ENCODE assay signal across 13 mouse cellular contexts in the genomic region with DNA sequence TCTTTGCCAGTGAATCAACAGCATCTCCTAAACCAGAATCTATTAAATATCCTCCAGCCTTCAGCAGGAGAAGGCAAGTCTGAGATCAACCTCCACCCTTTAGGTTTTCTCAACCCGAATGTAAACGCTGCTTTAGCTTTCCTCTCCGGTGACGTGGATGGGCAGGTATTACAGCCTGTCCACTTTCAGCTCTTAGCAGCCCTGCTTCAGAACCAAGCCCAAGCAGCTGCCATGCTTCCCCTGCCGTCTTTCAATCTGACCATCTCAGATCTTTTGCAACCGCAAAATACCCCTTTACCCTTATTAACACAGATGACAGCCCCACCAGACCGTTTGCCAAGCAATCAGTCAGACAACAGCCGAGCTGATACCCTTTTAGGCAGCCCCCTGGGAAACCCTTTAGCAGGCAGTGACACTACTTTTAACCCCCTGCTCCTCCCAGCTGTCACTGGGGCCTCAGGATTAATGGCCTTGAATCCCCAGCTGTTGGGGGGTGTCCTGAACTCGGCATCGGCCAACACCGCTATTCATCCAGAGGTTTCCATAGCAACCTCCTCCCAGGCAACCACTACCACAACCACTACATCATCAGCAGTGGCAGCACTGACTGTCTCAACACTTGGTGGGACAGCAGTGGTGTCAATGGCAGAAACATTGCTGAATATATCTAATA.
DNase-seq lines count a peak whose midpoint lies in the region; ATAC-seq lines count a peak whose summit lies in the region.
"Had no signal": no experiment of that assay in that cellular context is flagged by ENCODE, and none has a peak within 500 bp of the region (broad histone marks: within the 10 kb centered on the region; RNA-seq: fewer than 3 reads in every experiment).

No protein-coding gene starts in this region.

- H3K4me1 ChIP-seq in embryonic facial prominence, embryonic 14.5 days (ENCODE audit: control insufficient read depth, insufficient read depth, low read length): no peaks in the 10 kb centered on the region
- H3K4me1 ChIP-seq in hindbrain, embryonic 16.5 days (ENCODE audit: control insufficient read depth, insufficient read depth, low read depth, low read length): peaks cover 4% of the 10 kb centered on the region; the same call in 1 of the 2 replicates
- H3K4me1 ChIP-seq in neural tube, embryonic 11.5 days (ENCODE audit: control insufficient read depth, insufficient read depth, low read length): peaks cover 6% of the 10 kb centered on the region

- DNase-seq in embryo, embryonic 10 days (ENCODE audit: low spot score): peak; percentile 86
- peak; percentile 67 for DNase-seq in embryonic facial prominence, embryonic 14.5 days (ENCODE audit: low spot score)
- peak; percentile 85 for DNase-seq in neural tube, embryonic 11.5 days (ENCODE audit: low spot score)
- no peak for DNase-seq in adrenal gland, adult (ENCODE audit: inconsistent age in 2 of 2, low spot score in 1 of 2)
- no peak for DNase-seq in spleen, adult 12 weeks (ENCODE audit: low spot score)
- DNase-seq in thymus, postnatal 4 days: no peak
- DNase-seq: adrenal gland, postnatal 14 days; cerebellum, postnatal 25 days; heart, postnatal 4 days; liver, postnatal 0 days had no signal

- no peak overlapping the region for H3K27ac ChIP-seq in embryonic facial prominence, embryonic 14.5 days (replicated peaks; ENCODE audit: low read depth, low read length)
- H3K27ac ChIP-seq in hindbrain, embryonic 16.5 days (ENCODE audit: low read depth, low read length): no peak overlapping the region
- 0 out of 2 replicates have a peak overlapping the region, but pooled peaks have one; percentile 42 for H3K27ac ChIP-seq in neural tube, embryonic 11.5 days (ENCODE audit: low read depth, low read length)

- H3K4me3 ChIP-seq in embryonic facial prominence, embryonic 14.5 days (ENCODE audit: low read depth, low read length): no peak overlapping the region
- H3K4me3 ChIP-seq in hindbrain, embryonic 16.5 days (ENCODE audit: low read length): no peak overlapping the region
- no peak overlapping the region for H3K4me3 ChIP-seq in neural tube, embryonic 11.5 days (ENCODE audit: low read depth, low read length)
- H3K4me3 ChIP-seq: myocyte had no signal

- WGBS in embryonic facial prominence, embryonic 14.5 days: 36% methylated on average over 11 of the region's 11 CpGs
- 14% methylated on average over 11 of the region's 11 CpGs for WGBS in hindbrain, embryonic 16.5 days
- 16% methylated on average over 11 of the region's 11 CpGs for WGBS in neural tube, embryonic 11.5 days

- no peak overlapping the region for H3K4me2 ChIP-seq in embryonic facial prominence, embryonic 14.5 days (ENCODE audit: low read depth, low read length)
- peak overlapping the region; percentile 10; the same call in 1 of the 2 replicates for H3K4me2 ChIP-seq in hindbrain, embryonic 16.5 days (ENCODE audit: low read length)
- H3K4me2 ChIP-seq in neural tube, embryonic 11.5 days (ENCODE audit: low read depth): peak overlapping the region; percentile 24

- ATAC-seq in embryonic facial prominence, embryonic 14.5 days (ENCODE audit: low read depth): peak; percentile 67; the same call in 1 of the 2 replicates
- ATAC-seq in hindbrain, embryonic 16.5 days: peak; percentile 94
- peak; percentile 96 for ATAC-seq in neural tube, embryonic 11.5 days (ENCODE audit: insufficient read depth, low FRiP score, low TSS enrichment)
- ATAC-seq: liver, postnatal 0 days had no signal

- H3K9me3 ChIP-seq in embryonic facial prominence, embryonic 14.5 days (ENCODE audit: control insufficient read depth, low read length): no peaks in the 10 kb centered on the region
- H3K9me3 ChIP-seq in hindbrain, embryonic 16.5 days (ENCODE audit: control insufficient read depth, low read length): no peaks in the 10 kb centered on the region
- H3K9me3 ChIP-seq in neural tube, embryonic 11.5 days (ENCODE audit: control insufficient read depth, low read length): no peaks in the 10 kb centered on the region
- H3K9me3 ChIP-seq: G1E had no signal

- H3K9ac ChIP-seq in embryonic facial prominence, embryonic 14.5 days (ENCODE audit: low read depth, low read length): no peak overlapping the region
- no peak overlapping the region for H3K9ac ChIP-seq in hindbrain, embryonic 16.5 days (ENCODE audit: low read depth, low read length)
- no peak overlapping the region for H3K9ac ChIP-seq in neural tube, embryonic 11.5 days (ENCODE audit: low read length)
- H3K9ac ChIP-seq: liver, postnatal 0 days had no signal

- no peaks in the 10 kb centered on the region for H3K36me3 ChIP-seq in embryonic facial prominence, embryonic 14.5 days (ENCODE audit: control insufficient read depth, insufficient read depth, low read length)
- no peaks in the 10 kb centered on the region for H3K36me3 ChIP-seq in hindbrain, embryonic 16.5 days (ENCODE audit: control insufficient read depth, insufficient read depth, low read length)
- no peaks in the 10 kb centered on the region for H3K36me3 ChIP-seq in neural tube, embryonic 11.5 days (ENCODE audit: control insufficient read depth, insufficient read depth, low read length)
- H3K36me3 ChIP-seq: G1E had no signal

- no peaks in the 10 kb centered on the region for H3K27me3 ChIP-seq in embryonic facial prominence, embryonic 14.5 days (replicated peaks; ENCODE audit: control insufficient read depth, insufficient read depth, low read length)
- H3K27me3 ChIP-seq in hindbrain, embryonic 16.5 days (replicated peaks; ENCODE audit: control insufficient read depth, insufficient read depth, low read length): no peaks in the 10 kb centered on the region
- H3K27me3 ChIP-seq in neural tube, embryonic 11.5 days (ENCODE audit: control insufficient read depth, insufficient read depth, low read length): no peaks in the 10 kb centered on the region

Comparison
In these comparisons a context has a peak if more than half of its experiments do, and no peak if none do; other contexts are left out.
1. DNase-seq: peak in embryo, embryonic 10 days (single experiment), embryonic facial prominence, embryonic 14.5 days (single experiment) and neural tube, embryonic 11.5 days (single experiment); none in adrenal gland, adult (0 of 2), spleen, adult 12 weeks (single experiment) and thymus, postnatal 4 days (single experiment).
2. Peak in every context shown above with its lines, with median percentiles within 50 percentile points of each other: ATAC-seq.